Mouse (Mus musculus) thymus, postnatal 10 days (tissue): ENCODE data around the gene Ano6.
A peak's percentile ranks its signal among the peaks of the same experiment; 100 is the strongest.

Experiments used
- DNase-seq, 2 experiments: peaks; one replicate each; pipeline ENCODE4 v3.0.0; 2021; ENCODE audit warnings: low spot score in 2 of 2

The Ano6 gene

GRCm38 (mm10) chr15:95974021-95974597, 183.5 kb downstream of the Ano6 start:
- no peak for DNase-seq

GRCm38 (mm10) chr15:95976156-95976876, 185.7 kb downstream of the Ano6 start:
- no peak for DNase-seq

DNA sequence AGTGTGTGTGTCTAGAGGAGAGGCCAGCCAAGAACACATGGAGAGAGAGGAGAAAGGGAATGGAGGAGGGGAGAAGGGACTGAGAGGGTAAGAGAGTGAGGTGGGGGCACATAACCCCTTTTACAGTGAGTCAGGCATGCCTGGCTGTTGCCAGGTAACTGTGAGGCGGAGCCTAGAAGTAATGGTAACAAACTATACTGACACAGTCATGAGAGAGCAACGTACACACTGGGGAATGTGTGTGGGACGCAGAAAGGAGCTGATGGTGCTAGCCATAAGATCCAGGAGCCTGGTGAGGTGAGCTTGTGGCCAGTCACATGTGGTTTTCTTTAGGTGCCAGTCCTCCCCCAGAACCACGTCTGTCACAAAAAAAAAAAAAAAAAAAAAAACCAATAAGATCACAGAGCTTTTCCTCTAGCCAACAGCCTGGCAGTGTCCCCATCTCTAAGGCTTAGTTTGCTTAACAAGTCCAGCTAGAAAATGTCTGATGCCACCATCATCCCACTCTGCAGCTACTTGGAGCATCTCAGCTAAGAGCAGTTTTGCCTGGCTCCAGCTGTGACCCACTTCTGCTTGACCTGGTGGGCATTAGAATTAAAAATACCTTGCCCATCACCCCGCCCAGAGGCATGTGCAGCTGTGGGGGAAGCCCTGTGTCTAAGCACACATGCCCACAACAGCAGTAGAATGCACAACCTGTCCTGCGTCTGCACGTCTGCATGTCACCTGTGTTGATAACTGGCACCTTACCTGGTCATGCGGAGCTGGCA, 186.7 kb downstream of the Ano6 start:
- DNase-seq: no peak

DNA sequence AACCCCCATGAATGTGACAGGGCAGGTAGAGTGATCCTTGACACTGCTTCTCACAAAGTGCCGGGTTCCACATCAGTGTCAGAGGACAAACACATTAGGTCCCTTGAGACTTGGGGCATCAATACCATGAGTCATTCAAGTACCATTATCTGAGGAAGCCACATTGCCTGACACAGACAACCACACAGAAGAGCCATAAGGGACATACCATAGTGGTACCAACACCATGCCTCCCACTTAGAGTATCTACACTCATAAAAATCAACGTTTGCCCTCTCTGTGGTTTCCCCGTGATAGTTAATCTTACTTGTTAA, 187.3 kb downstream of the Ano6 start:
- no peak for DNase-seq

GRCm38 (mm10) chr15:95980641-95981040, 190.0 kb downstream of the Ano6 start:
- DNase-seq: peak; percentile 46 to 51

- no peak for DNase-seq
Measured at GRCm38 (mm10) chr15:95987916-95988315, 197.3 kb downstream of the Ano6 start.

DNA sequence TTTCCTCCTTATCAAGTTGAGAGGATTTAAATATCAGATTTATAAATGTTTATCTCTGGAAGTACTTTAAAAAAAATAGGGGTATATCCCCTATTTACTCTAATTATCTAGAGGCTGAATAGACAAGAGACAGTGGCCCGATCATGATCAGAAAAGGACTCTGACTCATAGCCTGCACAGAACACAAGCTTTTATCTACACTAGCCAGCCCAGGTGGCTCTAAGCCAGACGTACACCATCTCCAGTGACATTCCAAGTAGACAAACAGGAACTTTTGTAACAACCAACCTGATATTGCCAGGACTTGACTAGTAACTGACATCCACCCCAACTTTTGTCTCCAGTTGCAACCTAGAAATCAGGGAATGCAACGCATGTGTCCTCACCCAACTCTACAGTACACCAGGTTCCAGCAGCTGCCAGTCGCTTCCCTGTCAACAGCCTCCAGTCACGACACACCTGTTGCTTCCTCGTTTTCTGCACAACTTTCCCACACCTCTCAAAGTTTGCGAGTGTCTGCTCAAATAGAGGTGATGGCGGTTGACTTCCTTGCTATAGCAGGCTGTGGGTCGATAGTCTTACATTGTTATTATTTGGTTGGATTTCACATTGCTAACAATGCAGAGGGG, 199.0 kb downstream of the Ano6 start:
- no peak for DNase-seq

- DNase-seq: no peak
Measured at GRCm38 (mm10) chr15:96002958-96003601, 212.4 kb downstream of the Ano6 start.

DNA sequence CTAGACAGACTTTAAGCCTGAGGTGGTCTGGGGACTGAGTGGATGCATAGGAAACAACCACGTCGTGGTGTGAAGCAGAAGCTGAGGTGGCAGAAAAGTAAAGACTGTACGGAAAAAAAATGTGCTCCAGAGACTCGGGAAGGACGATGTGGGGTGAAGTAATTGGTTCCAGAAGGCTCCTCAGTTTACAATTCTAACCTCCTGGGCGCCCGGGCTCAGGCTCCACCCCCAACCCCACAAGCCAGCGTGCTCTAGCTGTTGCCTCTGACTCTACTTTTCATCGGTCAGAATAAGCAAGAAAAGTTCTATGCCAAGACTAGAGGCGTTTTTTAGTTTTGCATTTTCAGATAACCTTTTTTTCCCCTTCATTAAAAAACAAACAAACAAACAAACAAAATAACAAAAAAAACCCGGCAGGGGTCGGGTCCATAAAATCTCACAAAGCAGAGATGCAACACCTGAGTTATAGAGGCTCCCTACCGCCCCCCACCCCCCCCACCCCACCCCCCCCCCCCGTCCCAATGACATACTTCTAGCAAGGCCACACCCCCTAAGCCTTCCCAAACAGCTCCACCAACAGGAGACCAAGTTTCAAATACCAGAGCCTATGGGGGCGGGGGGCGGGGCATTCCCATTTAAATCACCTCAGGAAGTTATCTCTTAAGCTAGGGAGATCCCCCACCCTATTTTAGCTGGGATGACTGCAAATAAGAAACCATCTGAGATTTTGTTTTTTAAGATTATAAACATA, 221.2 kb downstream of the Ano6 start:
- DNase-seq: no peak

- DNase-seq: no peak
Measured at GRCm38 (mm10) chr15:96012391-96012775, 221.7 kb downstream of the Ano6 start.

DNA sequence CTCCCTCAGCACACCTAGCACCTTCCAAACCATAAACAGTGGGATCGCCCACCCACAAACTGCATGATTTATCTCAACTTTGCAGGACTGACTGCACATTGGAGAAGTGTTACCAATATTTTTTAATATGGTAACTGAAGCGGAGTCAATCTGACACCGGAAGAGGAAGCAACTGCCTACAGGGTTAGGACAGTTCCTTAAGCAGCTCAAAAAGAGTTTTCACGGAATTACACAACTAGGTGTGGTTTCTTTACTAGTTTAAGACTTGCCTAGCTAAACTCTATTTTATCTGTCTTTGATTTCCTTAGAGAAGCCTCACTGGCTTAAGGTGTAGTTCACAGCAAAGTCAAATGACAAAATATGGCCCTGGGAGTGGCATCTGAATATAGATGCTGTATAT, 223.9 kb downstream of the Ano6 start:
- no peak for DNase-seq

DNA sequence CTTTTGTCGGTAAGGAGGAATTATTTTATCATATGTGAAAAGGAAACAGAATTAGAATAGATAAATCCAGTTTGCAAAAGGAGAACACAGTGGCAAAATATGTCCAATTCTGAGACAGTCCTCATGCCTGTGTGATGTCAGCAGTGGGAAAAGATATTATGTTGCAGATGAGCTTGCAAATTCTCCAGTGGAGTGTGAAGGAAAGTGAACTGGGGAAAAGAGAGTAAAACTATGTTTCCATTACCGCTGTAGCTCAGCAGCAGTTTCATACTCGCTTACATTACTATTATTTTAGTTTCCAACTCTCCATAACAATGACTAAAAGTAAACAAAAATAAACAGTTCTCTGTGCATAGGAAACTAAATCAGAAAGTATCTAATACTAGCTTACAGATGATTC, 229.8 kb downstream of the Ano6 start:
- no peak for DNase-seq

GRCm38 (mm10) chr15:96021506-96021905, 230.9 kb downstream of the Ano6 start:
- no peak for DNase-seq
